Comparison of ENCODE assay signal across 9 mouse cellular contexts in genomic region chr7:46279946-46280345, GRCm38 (mm10). TPM values are rescaled to one million over a fixed set of nuclear protein-coding genes. Genes with fewer than 3 reads are reported as not detected.
DNase-seq lines count a peak whose midpoint lies in the region; ATAC-seq lines count a peak whose summit lies in the region.
"Had no signal": no experiment of that assay in that cellular context is flagged by ENCODE, and none has a peak within 500 bp of the region (broad histone marks: within the 10 kb centered on the region; RNA-seq: fewer than 3 reads in every experiment).

No protein-coding gene starts in this region.

- H3K27me3 ChIP-seq in forebrain, embryonic 11.5 days (ENCODE audit: control insufficient read depth, insufficient read depth, low read length) = no peaks in the 10 kb centered on the region
- H3K27me3 ChIP-seq in forebrain, embryonic 12.5 days = peaks cover 20% of the 10 kb centered on the region; the same call in 1 of the 2 replicates
- H3K27me3 ChIP-seq: stomach, embryonic 15.5 days had no signal

- no peaks in the 10 kb centered on the region for H3K9me3 ChIP-seq in forebrain, embryonic 11.5 days (ENCODE audit: control insufficient read depth, low read length)
- no peaks in the 10 kb centered on the region for H3K9me3 ChIP-seq in forebrain, embryonic 12.5 days
- H3K9me3 ChIP-seq: stomach, embryonic 15.5 days had no signal

- H3K36me3 ChIP-seq in forebrain, embryonic 11.5 days (ENCODE audit: control insufficient read depth, insufficient read depth, low read length) = no peaks in the 10 kb centered on the region
- no peaks in the 10 kb centered on the region for H3K36me3 ChIP-seq in forebrain, embryonic 12.5 days (replicated peaks)
- H3K36me3 ChIP-seq: stomach, embryonic 15.5 days had no signal

- H3K4me1 ChIP-seq in forebrain, embryonic 11.5 days (replicated peaks; ENCODE audit: control insufficient read depth, insufficient read depth, low read length) = no peaks in the 10 kb centered on the region
- no peaks in the 10 kb centered on the region for H3K4me1 ChIP-seq in forebrain, embryonic 12.5 days
- H3K4me1 ChIP-seq: stomach, embryonic 15.5 days had no signal

- H3K4me2 ChIP-seq in forebrain, embryonic 11.5 days (ENCODE audit: low read depth, low read length, severe bottlenecking) = no peak overlapping the region
- H3K4me2 ChIP-seq in forebrain, embryonic 12.5 days = no peak overlapping the region
- H3K4me2 ChIP-seq: stomach, embryonic 15.5 days had no signal

- H3K4me3 ChIP-seq in forebrain, embryonic 11.5 days (ENCODE audit: low read depth, low read length) = no peak overlapping the region
- H3K4me3 ChIP-seq in forebrain, embryonic 12.5 days (replicated peaks) = no peak overlapping the region
- H3K4me3 ChIP-seq: stomach, embryonic 15.5 days had no signal

- peak; percentile 76 for DNase-seq in forebrain, embryonic 11.5 days (ENCODE audit: low spot score)
- peak; percentile 65 for DNase-seq in 3T3-L1 (ENCODE audit: low read depth, low spot score)
- DNase-seq in adrenal gland, adult 2 months = peak; percentile 31
- DNase-seq in embryo, embryonic 11 days = peak; percentile 88
- peak; percentile 50 for DNase-seq in kidney, postnatal 14 days
- DNase-seq in lung, postnatal 10 days = peak; percentile 64
- peak; percentile 19 to 29 for DNase-seq in spleen, postnatal 36 days (ENCODE audit: low spot score in 2 of 2)

- H3K9ac ChIP-seq in forebrain, embryonic 11.5 days (ENCODE audit: low read length) = no peak overlapping the region
- no peak overlapping the region for H3K9ac ChIP-seq in forebrain, embryonic 12.5 days
- H3K9ac ChIP-seq: stomach, embryonic 15.5 days had no signal

- no peak for ATAC-seq in forebrain, embryonic 11.5 days (replicated peaks; ENCODE audit: low FRiP score)
- no peak for ATAC-seq in forebrain, embryonic 12.5 days (ENCODE audit: low FRiP score)

- WGBS in forebrain, embryonic 11.5 days = 19% methylated on average over 6 of the region's 6 CpGs
- 16% methylated on average over 6 of the region's 6 CpGs for WGBS in forebrain, embryonic 12.5 days

- H3K27ac ChIP-seq in forebrain, embryonic 11.5 days (ENCODE audit: low read depth, low read length) = no peak overlapping the region
- no peak overlapping the region for H3K27ac ChIP-seq in forebrain, embryonic 12.5 days
- H3K27ac ChIP-seq: stomach, embryonic 15.5 days had no signal

RNA-seq across cellular contexts. Expression of gene Otog, which starts 39.2 kb away (rescaled TPM):
- 0.11 and 0.16 TPM in 2 replicates for polyA plus RNA-seq in forebrain, embryonic 11.5 days (2014; fragmentation: Nextera tagmentation; extraction: Ambion mirVana)
- polyA plus RNA-seq in forebrain, embryonic 12.5 days (2016; fragmentation: Nextera tagmentation; extraction: Ambion mirVana) = 0.17 TPM in 1 of 2 replicates, not detected in the other
- 1 to 10 TPM in 1 of 2 experiments, not detected in 1; 1.5 TPM for total RNA-seq in adrenal gland, adult 2 months (2021)
- polyA plus RNA-seq in adrenal gland, adult 2 months (2012; rRNA removed) = 0.04 and 0.16 TPM in 2 replicates

RNA-seq across cellular contexts. Expression of gene Ush1c, which starts 41.6 kb away (rescaled TPM):
- polyA plus RNA-seq in forebrain, embryonic 11.5 days (2014; fragmentation: Nextera tagmentation; extraction: Ambion mirVana) = 3.1 and 4.7 TPM in 2 replicates
- 2.5 and 2.9 TPM in 2 replicates for polyA plus RNA-seq in forebrain, embryonic 12.5 days (2016; fragmentation: Nextera tagmentation; extraction: Ambion mirVana)
- 1 to 10 TPM; 1.6 to 1.8 TPM for total RNA-seq in adrenal gland, adult 2 months (2021)
- 0.06 TPM in 1 of 2 replicates, not detected in the other for polyA plus RNA-seq in adrenal gland, adult 2 months (2012; rRNA removed)

Comparison
In these comparisons a context has a peak if more than half of its experiments do, and no peak if none do; other contexts are left out.
1. DNase-seq: peak in every context shown above with its lines; median percentile 88 in embryo, embryonic 11 days; 76 in forebrain, embryonic 11.5 days; 65 in 3T3-L1; 64 in lung, postnatal 10 days; 50 in kidney, postnatal 14 days; 31 in adrenal gland, adult 2 months; 24 in spleen, postnatal 36 days.